Mouse (Mus musculus): ENCODE data around the gene Cotl1. TPM values are rescaled to one million over a fixed set of nuclear protein-coding genes. Genes with fewer than 3 reads are reported as not detected.

Cotl1 gene
- polyA plus RNA-seq, 1 experiment from 2014 or later = 95.6 TPM

GRCm38 (mm10) chr8:119829870-119830580 lies 10.3 kb downstream of the Cotl1 start:
- no peak overlapping the region for H3K4me3 ChIP-seq (replicated peaks)
- ATAC-seq (ENCODE audit: insufficient number of reproducible peaks, insufficient read depth, low FRiP score, low TSS enrichment, low read depth) = 0 out of 2 replicates have a peak, but pooled peaks have one; percentile 10
- H3K9ac ChIP-seq (replicated peaks) = no peak overlapping the region
- H3K27ac ChIP-seq = peak overlapping the region; percentile 41
- 42% methylated on average over 16 of the region's 16 CpGs for WGBS
- no peak overlapping the region for H3K4me2 ChIP-seq
- no peaks in the 10 kb centered on the region for H3K36me3 ChIP-seq
- peaks cover 53% of the 10 kb centered on the region for H3K4me1 ChIP-seq (replicated peaks)
- H3K27me3 ChIP-seq = no peaks in the 10 kb centered on the region
- no peaks in the 10 kb centered on the region for H3K9me3 ChIP-seq

- no peaks in the 10 kb centered on the region for H3K36me3 ChIP-seq
- WGBS = 80% methylated on average over 13 of the region's 13 CpGs
- H3K27me3 ChIP-seq = no peaks in the 10 kb centered on the region
- no peak overlapping the region for H3K4me2 ChIP-seq
- H3K27ac ChIP-seq = no peak overlapping the region
- no peak overlapping the region for H3K9ac ChIP-seq (replicated peaks)
- H3K9me3 ChIP-seq = no peaks in the 10 kb centered on the region
- no peak overlapping the region for H3K4me3 ChIP-seq (replicated peaks)
- H3K4me1 ChIP-seq (replicated peaks) = peaks cover 58% of the 10 kb centered on the region
- ATAC-seq (ENCODE audit: insufficient number of reproducible peaks, insufficient read depth, low FRiP score, low TSS enrichment, low read depth) = no peak
Measured at GRCm38 (mm10) chr8:119829420-119829819, 10.9 kb downstream of the Cotl1 start.

- H3K27me3 ChIP-seq = no peaks in the 10 kb centered on the region
- ATAC-seq (ENCODE audit: insufficient number of reproducible peaks, insufficient read depth, low FRiP score, low TSS enrichment, low read depth) = no peak
- H3K9ac ChIP-seq (replicated peaks) = no peak overlapping the region
- H3K4me2 ChIP-seq = no peak overlapping the region
- no peaks in the 10 kb centered on the region for H3K36me3 ChIP-seq
- no peaks in the 10 kb centered on the region for H3K9me3 ChIP-seq
- no peak overlapping the region for H3K27ac ChIP-seq
- 72% methylated on average over 10 of the region's 10 CpGs for WGBS
- peaks cover 61% of the 10 kb centered on the region for H3K4me1 ChIP-seq (replicated peaks)
- no peak overlapping the region for H3K4me3 ChIP-seq (replicated peaks)
Measured at GRCm38 (mm10) chr8:119829015-119829414, 11.3 kb downstream of the Cotl1 start.

- no peak overlapping the region for H3K4me3 ChIP-seq (replicated peaks)
- peaks cover 53% of the 10 kb centered on the region for H3K4me1 ChIP-seq (replicated peaks)
- no peak overlapping the region for H3K27ac ChIP-seq
- WGBS = 63% methylated on average over 4 of the region's 4 CpGs
- no peak for ATAC-seq (ENCODE audit: insufficient number of reproducible peaks, insufficient read depth, low FRiP score, low TSS enrichment, low read depth)
- no peaks in the 10 kb centered on the region for H3K27me3 ChIP-seq
- H3K4me2 ChIP-seq = no peak overlapping the region
- no peaks in the 10 kb centered on the region for H3K9me3 ChIP-seq
- H3K9ac ChIP-seq (replicated peaks) = peak overlapping the region; percentile 18; the same call in 1 of the 2 replicates
- 0 out of 2 replicates have a peak, but pooled peaks cover 2% of the 10 kb centered on the region for H3K36me3 ChIP-seq
Measured at GRCm38 (mm10) chr8:119827721-119828153, 12.6 kb downstream of the Cotl1 start.

- H3K9me3 ChIP-seq = no peaks in the 10 kb centered on the region
- no peaks in the 10 kb centered on the region for H3K27me3 ChIP-seq
- WGBS = 75% methylated on average over 5 of the region's 5 CpGs
- no peak overlapping the region for H3K4me3 ChIP-seq (replicated peaks)
- peaks cover 9% of the 10 kb centered on the region; the same call in 1 of the 2 replicates for H3K36me3 ChIP-seq
- ATAC-seq (ENCODE audit: insufficient number of reproducible peaks, insufficient read depth, low FRiP score, low TSS enrichment, low read depth) = no peak
- no peak overlapping the region for H3K9ac ChIP-seq (replicated peaks)
- no peak overlapping the region for H3K4me2 ChIP-seq
- H3K4me1 ChIP-seq (replicated peaks) = peaks cover 46% of the 10 kb centered on the region
- no peak overlapping the region for H3K27ac ChIP-seq
Measured at GRCm38 (mm10) chr8:119826982-119827381, 13.4 kb downstream of the Cotl1 start.

- peaks cover 15% of the 10 kb centered on the region; the same call in 1 of the 2 replicates for H3K36me3 ChIP-seq
- peaks cover 37% of the 10 kb centered on the region for H3K4me1 ChIP-seq (replicated peaks)
- no peak for ATAC-seq (ENCODE audit: insufficient number of reproducible peaks, insufficient read depth, low FRiP score, low TSS enrichment, low read depth)
- no peak overlapping the region for H3K4me3 ChIP-seq (replicated peaks)
- H3K9ac ChIP-seq (replicated peaks) = no peak overlapping the region
- H3K27ac ChIP-seq = no peak overlapping the region
- H3K27me3 ChIP-seq = no peaks in the 10 kb centered on the region
- H3K9me3 ChIP-seq = no peaks in the 10 kb centered on the region
- 84% methylated on average over 19 of the region's 19 CpGs for WGBS
- H3K4me2 ChIP-seq = no peak overlapping the region
Measured at GRCm38 (mm10) chr8:119825950-119826730, 14.2 kb downstream of the Cotl1 start.

GRCm38 (mm10) chr8:119824809-119825273 lies 15.5 kb downstream of the Cotl1 start:
- no peak overlapping the region for H3K27ac ChIP-seq
- no peak for ATAC-seq (ENCODE audit: insufficient number of reproducible peaks, insufficient read depth, low FRiP score, low TSS enrichment, low read depth)
- H3K9ac ChIP-seq (replicated peaks) = no peak overlapping the region
- H3K9me3 ChIP-seq = no peaks in the 10 kb centered on the region
- H3K4me3 ChIP-seq (replicated peaks) = no peak overlapping the region
- 85% methylated on average over 11 of the region's 11 CpGs for WGBS
- peaks cover 22% of the 10 kb centered on the region; the same call in 1 of the 2 replicates for H3K36me3 ChIP-seq
- peaks cover 24% of the 10 kb centered on the region for H3K4me1 ChIP-seq (replicated peaks)
- H3K27me3 ChIP-seq = no peaks in the 10 kb centered on the region
- H3K4me2 ChIP-seq = no peak overlapping the region

- no peak overlapping the region for H3K4me3 ChIP-seq (replicated peaks)
- H3K9me3 ChIP-seq = no peaks in the 10 kb centered on the region
- peaks cover 26% of the 10 kb centered on the region; the same call in 1 of the 2 replicates for H3K36me3 ChIP-seq
- WGBS = 79% methylated on average over 4 of the region's 4 CpGs
- ATAC-seq (ENCODE audit: insufficient number of reproducible peaks, insufficient read depth, low FRiP score, low TSS enrichment, low read depth) = no peak
- H3K9ac ChIP-seq (replicated peaks) = no peak overlapping the region
- no peaks in the 10 kb centered on the region for H3K27me3 ChIP-seq
- no peak overlapping the region for H3K27ac ChIP-seq
- H3K4me2 ChIP-seq = no peak overlapping the region
- H3K4me1 ChIP-seq (replicated peaks) = peaks cover 17% of the 10 kb centered on the region
Measured at GRCm38 (mm10) chr8:119824100-119824499, 16.2 kb downstream of the Cotl1 start.

GRCm38 (mm10) chr8:119823278-119823677 lies 17.1 kb downstream of the Cotl1 start:
- H3K4me3 ChIP-seq (replicated peaks) = no peak overlapping the region
- no peak overlapping the region for H3K4me2 ChIP-seq
- H3K27me3 ChIP-seq = no peaks in the 10 kb centered on the region
- H3K27ac ChIP-seq = no peak overlapping the region
- H3K36me3 ChIP-seq = peaks cover 31% of the 10 kb centered on the region; the same call in 1 of the 2 replicates
- H3K9ac ChIP-seq (replicated peaks) = no peak overlapping the region
- H3K9me3 ChIP-seq = no peaks in the 10 kb centered on the region
- whole genome bisulfite sequencing = 91% methylated on average over 9 of the region's 9 CpGs
- no peak for ATAC-seq (ENCODE audit: insufficient number of reproducible peaks, insufficient read depth, low FRiP score, low TSS enrichment, low read depth)
- H3K4me1 ChIP-seq (replicated peaks) = peaks cover 11% of the 10 kb centered on the region

- no peak overlapping the region for H3K4me2 ChIP-seq
- WGBS = 90% methylated on average over 6 of the region's 6 CpGs
- H3K9me3 ChIP-seq = no peaks in the 10 kb centered on the region
- H3K4me3 ChIP-seq (replicated peaks) = no peak overlapping the region
- peaks cover 11% of the 10 kb centered on the region for H3K4me1 ChIP-seq (replicated peaks)
- no peak for ATAC-seq (ENCODE audit: insufficient number of reproducible peaks, insufficient read depth, low FRiP score, low TSS enrichment, low read depth)
- no peak overlapping the region for H3K27ac ChIP-seq
- H3K27me3 ChIP-seq = no peaks in the 10 kb centered on the region
- H3K36me3 ChIP-seq = peaks cover 31% of the 10 kb centered on the region; the same call in 1 of the 2 replicates
- H3K9ac ChIP-seq (replicated peaks) = no peak overlapping the region
Measured at GRCm38 (mm10) chr8:119821691-119822090, 18.7 kb downstream of the Cotl1 start.

- no peak overlapping the region for H3K4me2 ChIP-seq
- 93% methylated on average over 8 of the region's 8 CpGs for WGBS
- no peak overlapping the region for H3K4me3 ChIP-seq (replicated peaks)
- no peak overlapping the region for H3K9ac ChIP-seq (replicated peaks)
- no peak for ATAC-seq (ENCODE audit: insufficient number of reproducible peaks, insufficient read depth, low FRiP score, low TSS enrichment, low read depth)
- H3K9me3 ChIP-seq = no peaks in the 10 kb centered on the region
- peaks cover 10% of the 10 kb centered on the region for H3K4me1 ChIP-seq (replicated peaks)
- peaks cover 36% of the 10 kb centered on the region; the same call in 1 of the 2 replicates for H3K36me3 ChIP-seq
- no peak overlapping the region for H3K27ac ChIP-seq
- H3K27me3 ChIP-seq = no peaks in the 10 kb centered on the region
Measured at GRCm38 (mm10) chr8:119819976-119820375, 20.4 kb downstream of the Cotl1 start.
